Mouse (Mus musculus): ENCODE results near the gene Tpsb2. TPM values are rescaled to one million over a fixed set of nuclear protein-coding genes. Genes with fewer than 3 reads are reported as not detected.

The Tpsb2 gene
- total RNA-seq, 2 experiments from 2014 or later: 2.0 to 2.6 TPM

DNA sequence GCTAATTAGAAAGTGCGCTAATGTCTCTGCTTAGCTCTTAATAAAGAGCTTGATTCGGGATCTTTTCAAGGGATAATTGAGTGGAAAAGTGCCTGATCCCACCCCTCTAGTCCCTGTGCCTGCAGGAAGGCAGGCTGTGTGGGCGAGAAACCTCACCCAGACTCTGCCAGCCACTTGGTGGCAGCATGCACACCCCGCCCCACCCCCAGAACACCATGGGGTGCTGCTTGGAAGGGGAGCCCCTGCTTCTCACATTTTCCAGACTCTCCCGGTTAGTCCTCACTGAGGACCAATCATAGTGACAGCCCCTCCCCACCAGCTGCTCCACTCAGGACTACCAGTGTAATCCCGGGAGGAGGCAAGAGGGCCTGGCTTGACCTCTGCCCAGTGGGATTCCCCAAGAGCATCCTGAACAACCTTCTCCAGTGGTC lies 39.9 kb downstream of the Tpsb2 start:
- DNase-seq: peak in 1 of 2 experiments; percentile 16

DNA sequence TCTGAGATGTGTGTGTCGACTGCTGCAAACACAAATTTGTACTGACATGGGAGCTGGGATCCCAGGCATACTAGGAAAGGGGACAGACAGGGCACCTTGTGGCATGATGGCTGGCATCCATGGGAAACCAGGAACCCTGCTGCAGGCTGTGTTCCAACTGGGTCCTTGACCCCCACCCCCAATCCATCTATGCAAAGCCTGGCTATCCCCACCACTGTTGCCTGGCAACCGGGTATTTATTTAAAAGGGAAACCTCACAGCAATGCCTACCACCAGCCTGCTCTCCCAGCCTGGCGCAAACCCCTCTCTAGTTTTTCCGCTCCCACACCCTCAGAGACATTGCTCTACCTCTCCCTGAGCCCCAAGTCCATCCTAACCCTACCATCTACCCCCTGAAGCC lies 41.2 kb downstream of the Tpsb2 start:
- no peak for DNase-seq

DNA sequence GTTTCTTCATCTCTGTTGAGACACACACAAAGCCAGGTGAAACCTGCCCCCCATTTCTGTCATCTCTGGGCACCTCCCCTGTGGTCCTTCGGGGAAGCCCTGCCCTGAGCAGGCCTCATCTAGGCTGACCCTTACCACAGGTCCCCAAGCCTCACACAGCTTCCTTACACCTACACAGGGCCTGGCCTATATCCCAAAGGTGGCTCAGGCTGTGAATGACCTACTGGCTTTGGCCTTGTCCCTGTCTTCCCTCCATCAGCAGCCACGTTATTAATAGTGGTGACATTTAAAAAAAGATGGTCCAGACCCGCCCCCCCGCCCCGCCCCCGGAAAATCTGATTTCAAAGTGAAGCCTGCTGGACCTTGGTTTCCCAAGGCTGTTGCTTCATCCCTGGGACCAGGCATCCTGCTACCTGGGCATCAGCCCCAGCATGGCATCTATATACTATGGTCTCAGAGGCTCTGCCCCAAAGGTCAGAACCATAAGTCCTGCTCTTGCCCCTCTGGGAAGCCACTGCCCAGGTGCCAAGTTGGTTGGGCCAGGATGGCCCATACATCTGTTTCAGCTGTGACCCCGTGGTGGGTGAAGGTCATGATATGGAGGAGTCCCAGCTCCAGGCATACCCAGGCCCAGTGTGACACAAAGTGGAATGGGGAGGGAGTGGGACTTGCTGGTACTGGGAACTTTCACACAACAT lies 42.3 kb downstream of the Tpsb2 start:
- no peak for DNase-seq

DNA sequence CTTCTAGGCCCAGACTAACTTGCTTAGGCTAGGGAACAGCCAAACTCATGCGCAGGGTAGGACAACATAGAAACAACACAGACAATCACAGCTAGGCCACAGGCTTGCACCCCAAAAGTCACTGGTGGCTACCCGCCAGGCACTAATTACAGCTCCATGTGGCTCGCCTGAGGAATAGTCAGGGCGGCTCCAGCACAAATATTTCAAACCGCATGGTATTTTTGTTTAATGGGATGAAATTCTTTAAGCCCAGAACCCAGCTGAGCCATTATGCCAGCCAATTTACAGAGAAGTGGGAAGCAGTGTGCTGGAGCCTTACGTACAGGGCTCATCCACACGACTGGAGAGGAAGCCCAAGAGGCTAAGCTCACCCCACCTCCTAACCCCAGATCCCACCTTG lies 43.5 kb downstream of the Tpsb2 start:
- no peak for DNase-seq

DNA sequence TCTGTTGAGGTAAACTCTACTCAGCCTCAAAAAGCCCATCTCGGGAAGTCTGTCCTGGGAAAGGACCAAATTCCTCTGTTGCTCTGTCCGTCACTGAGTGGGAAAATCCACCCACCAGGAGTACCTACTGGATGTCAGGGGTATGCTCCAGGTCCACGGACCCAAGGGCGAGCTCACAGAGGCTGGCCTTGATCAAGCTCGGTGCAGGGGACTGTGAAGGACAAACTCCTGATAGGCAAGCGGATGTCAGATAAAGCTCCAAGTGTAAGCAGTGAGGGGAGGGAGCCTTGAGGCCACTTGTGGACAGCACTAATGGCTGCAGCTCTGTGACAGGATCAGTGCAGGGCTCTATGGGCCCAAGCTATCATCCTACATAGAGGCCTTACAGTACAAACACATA lies 44.1 kb downstream of the Tpsb2 start:
- DNase-seq: no peak

DNA sequence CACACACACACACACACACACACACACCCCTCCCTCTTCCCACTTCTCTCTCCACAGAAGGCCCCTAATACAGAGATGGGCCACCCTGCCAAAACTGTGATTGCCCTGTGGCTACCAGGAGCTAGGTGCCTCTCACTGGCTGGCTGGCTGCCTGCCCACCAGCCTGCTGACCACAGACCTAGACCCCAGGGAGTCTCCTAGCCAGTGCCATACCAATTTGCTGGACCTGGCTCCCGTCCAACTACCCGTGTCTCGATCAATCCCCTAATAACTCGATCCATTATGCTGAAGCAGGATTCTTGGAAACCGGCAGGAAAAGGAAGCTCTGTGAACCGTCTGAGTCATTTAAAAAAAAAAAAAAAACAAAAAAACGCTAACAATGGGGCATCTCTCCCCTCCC lies 44.7 kb downstream of the Tpsb2 start:
- no peak for DNase-seq

DNA sequence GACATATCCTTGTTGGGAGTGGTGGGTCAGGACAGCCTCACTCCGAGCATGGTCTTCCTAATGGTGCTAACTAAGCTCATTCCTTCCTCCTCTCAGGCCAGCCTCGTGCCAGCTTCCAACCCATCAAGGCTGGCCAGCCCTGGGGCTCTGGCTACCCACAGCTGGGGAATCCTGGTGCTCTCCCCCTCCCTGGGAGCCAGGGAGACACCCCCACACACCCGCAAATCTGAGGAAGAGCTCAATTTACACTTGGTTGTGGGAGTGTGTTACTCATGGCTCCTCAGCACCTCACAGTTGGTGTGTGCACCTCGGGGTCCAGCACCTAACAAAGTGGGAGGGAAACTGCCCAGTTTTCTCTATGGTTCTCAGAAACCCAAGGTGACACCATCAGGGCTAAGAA lies 45.1 kb downstream of the Tpsb2 start:
- DNase-seq: no peak

DNA sequence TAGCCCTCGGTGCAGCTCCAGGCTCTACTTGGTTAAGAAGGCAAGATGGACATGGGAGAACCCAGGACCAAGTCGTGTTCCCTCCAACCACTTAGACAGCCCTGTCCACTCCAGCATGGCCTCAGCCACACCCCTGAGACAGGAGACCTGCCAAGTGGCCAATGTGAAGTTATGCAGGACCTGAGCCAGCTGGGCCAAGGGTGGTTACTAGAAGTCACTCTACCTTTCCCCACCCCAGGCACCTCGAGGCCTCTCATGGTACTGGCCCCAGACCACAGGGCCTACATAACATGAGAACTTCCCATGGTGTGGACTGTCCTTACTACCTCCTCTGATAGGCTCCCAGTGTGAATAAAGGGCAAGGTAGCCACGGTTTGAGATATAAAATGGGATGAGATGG lies 48.1 kb downstream of the Tpsb2 start:
- peak; percentile 64 to 70 for DNase-seq

DNA sequence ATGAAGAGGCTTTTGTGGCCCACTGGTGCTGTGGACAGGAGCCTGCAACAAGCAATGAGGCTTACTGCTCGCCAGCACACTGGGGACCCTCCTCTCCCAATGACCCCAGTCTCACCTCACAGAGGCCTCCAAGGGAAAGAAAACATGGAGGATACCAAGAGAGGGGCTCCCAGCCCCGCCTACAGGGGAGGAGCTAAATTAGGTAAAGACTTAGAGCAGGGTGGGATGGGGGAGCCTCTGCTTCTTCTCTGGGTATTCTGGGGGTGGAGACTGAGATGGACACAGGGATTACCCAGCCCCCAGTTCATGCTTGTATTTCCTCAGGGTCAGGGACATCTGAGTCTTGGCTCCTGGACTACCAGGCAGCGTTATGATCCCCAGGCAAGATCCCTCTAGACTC lies 48.8 kb downstream of the Tpsb2 start:
- no peak for DNase-seq

DNA sequence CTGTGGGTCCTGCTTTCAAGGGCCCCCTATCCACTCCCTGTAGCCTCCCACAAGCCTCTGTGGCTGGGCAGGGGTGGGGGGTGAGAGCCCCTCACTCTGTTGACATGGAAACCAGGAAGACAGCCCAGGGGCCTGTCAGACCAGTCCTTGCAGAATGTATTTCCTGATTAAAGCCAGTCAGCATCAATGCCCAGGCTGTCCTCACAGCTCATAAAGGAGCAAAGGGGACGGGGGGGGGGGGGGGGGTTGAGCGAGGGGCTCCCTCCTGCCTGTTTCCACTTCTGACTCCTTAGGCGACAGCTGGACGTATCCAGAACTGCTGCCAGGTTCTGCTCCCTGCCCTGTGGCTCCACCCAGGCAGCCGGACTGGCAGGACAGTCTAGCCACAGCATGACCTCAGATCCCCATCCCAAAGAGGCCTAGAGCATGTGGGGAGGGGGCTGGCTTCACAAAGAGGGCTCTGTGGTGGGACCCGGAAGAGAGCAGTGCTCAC lies 49.4 kb downstream of the Tpsb2 start:
- DNase-seq: no peak

DNA sequence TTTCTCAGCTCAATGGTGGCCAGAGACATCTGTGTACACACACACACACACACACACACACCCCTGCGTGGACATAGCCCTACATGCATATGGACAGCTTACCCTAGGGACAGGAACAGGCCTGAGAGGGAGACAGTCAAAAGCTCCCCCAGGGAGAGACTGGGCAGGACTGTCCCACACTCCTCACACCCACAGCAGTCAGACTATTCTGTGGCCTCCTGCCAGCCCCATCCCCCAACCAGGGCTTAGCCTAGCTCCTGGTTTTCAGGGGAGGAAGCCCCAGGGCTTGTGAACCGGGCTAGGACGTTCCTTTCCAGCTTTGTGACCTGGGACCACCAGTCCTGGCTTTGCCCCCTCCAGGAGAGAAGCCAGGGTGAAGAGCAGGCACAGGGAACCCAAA lies 50.1 kb downstream of the Tpsb2 start:
- peak in 1 of 2 experiments; percentile 27 for DNase-seq

DNA sequence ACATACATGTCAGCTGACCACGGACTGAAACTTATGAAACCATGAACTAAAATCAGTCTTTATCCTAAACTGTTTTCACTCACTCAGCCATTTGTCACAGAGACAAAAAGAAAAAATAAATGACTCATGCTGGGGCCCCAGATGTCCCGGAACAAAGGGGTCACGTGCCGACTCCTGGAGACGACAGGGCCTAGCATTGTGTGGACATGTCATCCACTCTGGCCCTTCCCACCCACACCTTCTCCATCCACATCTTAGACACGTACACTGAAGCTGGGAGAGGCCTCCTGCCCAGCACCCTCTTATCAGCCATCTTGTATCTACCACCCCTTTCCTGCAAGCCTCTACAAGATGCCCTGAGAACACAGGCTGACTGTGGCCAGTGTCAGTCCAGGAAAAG lies 51.9 kb downstream of the Tpsb2 start:
- DNase-seq: no peak

Other genes with a start within 250 kb of the Tpsb2 start
- 1 to 10 TPM; 2.5 to 3.0 TPM for gene Ptx4, start 245.5 kb upstream of the Tpsb2 start, total RNA-seq (2021)
- 10 to 100 TPM; 26.2 to 31.3 TPM for gene Clcn7, start 232.9 kb upstream of the Tpsb2 start, total RNA-seq (2021)
- not detected for gene Ccdc154, start 203.8 kb upstream of the Tpsb2 start, total RNA-seq (2021)
- gene Gm38655, start 190.8 kb upstream of the Tpsb2 start, total RNA-seq (2021): not detected
- 10 to 100 TPM; 21.3 to 24.1 TPM for gene BC003965, start 181.8 kb upstream of the Tpsb2 start, total RNA-seq (2021)
- gene Unkl, start 177.9 kb upstream of the Tpsb2 start, total RNA-seq (2021): 1 to 10 TPM; 7.0 to 8.7 TPM
- 10 to 100 TPM; 14.8 to 15.9 TPM for gene Gnptg, start 126.2 kb upstream of the Tpsb2 start, total RNA-seq (2021)
- gene Tsr3, start 126.1 kb upstream of the Tpsb2 start, total RNA-seq (2021): 1 to 10 TPM; 7.7 to 9.5 TPM
- gene Baiap3, start 109.9 kb upstream of the Tpsb2 start, total RNA-seq (2021): 1 to 10 TPM in 1 of 2 experiments, under 1 TPM in 1; 0.62 to 1.3 TPM
- 100 to 1,000 TPM in 1 of 2 experiments, 10 to 100 TPM in 1; 90.7 to 105 TPM for gene Ube2i, start 91.7 kb upstream of the Tpsb2 start, total RNA-seq (2021)
- gene Prss34, start 67.9 kb upstream of the Tpsb2 start, total RNA-seq (2021): under 1 TPM; 0.46 to 0.50 TPM
- gene Prss28, start 57.7 kb upstream of the Tpsb2 start, total RNA-seq (2021): not detected
- not detected for gene Prss29, start 47.7 kb upstream of the Tpsb2 start, total RNA-seq (2021)
- under 1 TPM; 0.37 to 0.62 TPM for gene Tpsab1, start 20.7 kb upstream of the Tpsb2 start, total RNA-seq (2021)
- not detected for gene Tpsg1, start 3.0 kb downstream of the Tpsb2 start, total RNA-seq (2021)
- 1 to 10 TPM; 6.1 to 6.7 TPM for gene Cacna1h, start 67.5 kb downstream of the Tpsb2 start, total RNA-seq (2021)
- gene Tekt4, start 88.3 kb downstream of the Tpsb2 start, total RNA-seq (2021): under 1 TPM in 1 of 2 experiments, not detected in 1; 0.67 TPM
- gene Sstr5, start 131.0 kb downstream of the Tpsb2 start, total RNA-seq (2021): not detected
- under 1 TPM; 0.20 to 0.31 TPM for gene Sox8, start 204.4 kb downstream of the Tpsb2 start, total RNA-seq (2021)
- 10 to 100 TPM; 29.8 to 31.8 TPM for gene Lmf1, start 212.8 kb downstream of the Tpsb2 start, total RNA-seq (2021)

Measured in heart, adult 18-20 months (tissue).